Mouse (Mus musculus): Measurements from ENCODE around the gene Pacs2. TPM values are rescaled to one million over a fixed set of nuclear protein-coding genes. Genes with fewer than 3 reads are reported as not detected.
A peak's percentile ranks its signal among the peaks of the same experiment; 100 is the strongest.

Gene Pacs2
- polyA plus RNA-seq, 1 experiment: 42.4 TPM

DNA sequence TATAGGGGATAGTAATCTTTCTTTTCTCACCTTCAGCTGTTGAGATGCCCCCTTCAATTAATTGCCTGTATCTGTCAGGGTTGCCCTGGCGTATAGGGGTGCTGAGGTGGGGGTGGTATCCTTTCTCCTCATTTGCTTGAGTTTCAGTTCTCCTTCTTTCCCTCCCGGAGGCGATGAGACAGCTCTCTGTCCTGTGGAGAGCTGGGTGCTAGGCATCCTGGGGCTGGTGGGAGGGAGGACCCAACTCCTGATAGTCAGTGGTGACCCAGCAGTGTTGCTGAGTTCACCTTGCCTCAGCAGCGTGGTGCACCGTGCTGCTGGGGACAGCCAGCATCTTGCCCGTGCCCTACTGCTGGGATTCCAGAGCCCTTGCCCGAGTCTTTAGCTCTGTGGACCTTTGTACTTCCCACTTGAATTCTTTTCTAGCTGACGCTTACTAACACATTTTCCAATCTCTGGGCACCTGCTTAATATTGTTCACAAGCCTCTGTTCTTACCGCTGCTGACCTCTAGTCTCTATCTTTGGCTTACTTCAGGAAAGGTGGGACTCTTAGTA is 3.2 kb downstream of the Pacs2 start:
- H3K27ac ChIP-seq (ENCODE audit: insufficient read depth, low read depth, low read length): no peak overlapping the region
- peaks cover 24% of the 10 kb centered on the region for H3K4me1 ChIP-seq (ENCODE audit: control insufficient read depth, insufficient read depth, low read length)
- H3K4me3 ChIP-seq (ENCODE audit: insufficient read depth, low read depth, low read length): no peak overlapping the region
- DNase-seq: peak; percentile 70
- TF ChIP-seq POLR2A (IDR thresholded peaks at IDR 0.05; ENCODE audit: low read depth, low read length) (no peak), CTCF (conservative IDR thresholded peaks at IDR 0.05; ENCODE audit: insufficient read depth, insufficient read length, low read depth, low read length) (no peak)
- H3K27me3 ChIP-seq (replicated peaks; ENCODE audit: control insufficient read depth, insufficient read depth, low read length): no peaks in the 10 kb centered on the region
- WGBS: 45% methylated on average over 9 of the region's 9 CpGs
- no peaks in the 10 kb centered on the region for H3K36me3 ChIP-seq (ENCODE audit: control insufficient read depth, insufficient read depth, low read length)

DNA sequence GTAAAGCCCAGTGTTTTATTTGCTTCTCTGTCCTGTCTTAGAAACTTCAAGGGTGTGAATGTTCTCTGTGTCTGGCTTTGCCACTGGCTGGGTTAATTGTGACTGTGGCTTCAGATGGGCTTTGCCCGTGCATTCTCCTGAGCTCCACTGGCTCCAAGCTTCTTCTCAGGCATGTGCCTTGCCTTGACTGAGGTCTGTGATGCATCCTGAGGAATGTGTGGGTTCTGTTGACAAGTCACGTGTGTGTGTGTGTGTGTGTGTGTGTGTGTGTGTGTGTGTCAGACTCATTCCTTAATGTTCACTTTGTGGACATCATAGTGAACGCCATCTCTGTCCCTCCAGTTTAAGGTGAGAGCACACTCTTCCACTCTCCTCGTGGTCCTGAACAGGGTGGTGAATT is 4.5 kb downstream of the Pacs2 start:
- peaks cover 18% of the 10 kb centered on the region for H3K4me1 ChIP-seq (ENCODE audit: control insufficient read depth, insufficient read depth, low read length)
- 79% methylated on average over 4 of the region's 4 CpGs for WGBS
- no peak overlapping the region for H3K27ac ChIP-seq (ENCODE audit: insufficient read depth, low read depth, low read length)
- TF ChIP-seq CTCF (conservative IDR thresholded peaks at IDR 0.05; ENCODE audit: insufficient read depth, insufficient read length, low read depth, low read length) (no peak), POLR2A (IDR thresholded peaks at IDR 0.05; ENCODE audit: low read depth, low read length) (no peak)
- no peaks in the 10 kb centered on the region for H3K36me3 ChIP-seq (ENCODE audit: control insufficient read depth, insufficient read depth, low read length)
- no peaks in the 10 kb centered on the region for H3K27me3 ChIP-seq (replicated peaks; ENCODE audit: control insufficient read depth, insufficient read depth, low read length)
- H3K4me3 ChIP-seq (ENCODE audit: insufficient read depth, low read depth, low read length): no peak overlapping the region
- no peak for DNase-seq

DNA sequence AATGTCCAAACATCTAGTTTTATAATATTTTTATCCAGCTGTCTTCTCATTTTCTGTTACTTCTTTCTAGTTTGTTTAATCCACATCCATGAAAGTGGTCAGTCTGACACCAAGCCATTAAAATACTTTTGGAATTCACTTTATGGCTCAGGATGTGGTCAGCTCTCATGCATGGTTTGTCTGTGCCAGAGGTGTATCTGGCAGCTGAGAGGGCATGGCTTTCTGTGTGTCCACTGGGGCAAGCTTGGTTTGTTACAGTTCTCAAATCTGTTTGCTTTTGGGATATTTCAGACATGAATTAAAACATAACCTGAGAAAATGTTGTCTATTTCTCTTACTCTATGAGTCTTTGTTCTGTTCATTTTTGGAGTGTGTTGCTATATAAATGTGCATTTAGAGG is 7.2 kb downstream of the Pacs2 start:
- no peak for TF ChIP-seq POLR2A (IDR thresholded peaks at IDR 0.05; ENCODE audit: low read depth, low read length)
- TF ChIP-seq CTCF (conservative IDR thresholded peaks at IDR 0.05; ENCODE audit: insufficient read depth, insufficient read length, low read depth, low read length): no peak

DNA sequence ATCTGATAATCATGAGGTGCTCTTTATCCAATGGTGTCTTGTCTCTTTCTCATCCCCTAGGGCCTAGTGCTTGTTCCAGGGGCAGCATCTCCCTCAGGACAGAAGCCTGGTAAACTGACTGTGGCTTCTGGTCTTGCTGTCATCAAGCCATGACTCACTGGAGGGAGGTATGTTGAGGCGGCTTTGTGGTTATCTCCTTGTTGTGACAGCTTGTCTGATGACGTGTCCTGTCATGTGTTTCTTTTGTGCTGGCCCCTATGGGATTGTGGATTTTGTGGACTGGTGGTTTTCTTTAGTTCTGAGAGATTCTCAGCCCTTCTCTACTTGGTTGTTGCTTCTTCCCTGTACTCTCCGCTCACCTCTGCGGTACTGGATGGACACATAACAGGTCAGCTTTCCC is 8.8 kb downstream of the Pacs2 start:
- Histone ChIP-seq H3K27ac (ENCODE audit: insufficient read depth, low read depth, low read length) (no peak overlapping the region), H3K4me3 (ENCODE audit: insufficient read depth, low read depth, low read length) (no peak overlapping the region), H3K36me3 (ENCODE audit: control insufficient read depth, insufficient read depth, low read length) (no peaks in the 10 kb centered on the region), H3K4me1 (ENCODE audit: control insufficient read depth, insufficient read depth, low read length) (peaks cover 4% of the 10 kb centered on the region; the same call in 1 of the 2 replicates), H3K27me3 (replicated peaks; ENCODE audit: control insufficient read depth, insufficient read depth, low read length) (no peaks in the 10 kb centered on the region)
- DNase-seq: no peak
- WGBS: 87% methylated on average over 4 of the region's 4 CpGs
- TF ChIP-seq POLR2A (IDR thresholded peaks at IDR 0.05; ENCODE audit: low read depth, low read length): no peak
- TF ChIP-seq CTCF (conservative IDR thresholded peaks at IDR 0.05; ENCODE audit: insufficient read depth, insufficient read length, low read depth, low read length): no peak

More for the DNA sequence above, 7.2 kb downstream of the Pacs2 start:
- Histone ChIP-seq H3K27me3 (replicated peaks; ENCODE audit: control insufficient read depth, insufficient read depth, low read length) (no peaks in the 10 kb centered on the region), H3K4me1 (ENCODE audit: control insufficient read depth, insufficient read depth, low read length) (peaks cover 8% of the 10 kb centered on the region; the same call in 1 of the 2 replicates), H3K4me3 (ENCODE audit: insufficient read depth, low read depth, low read length) (no peak overlapping the region), H3K36me3 (ENCODE audit: control insufficient read depth, insufficient read depth, low read length) (no peaks in the 10 kb centered on the region), H3K27ac (ENCODE audit: insufficient read depth, low read depth, low read length) (no peak overlapping the region)
- no peak for DNase-seq

DNA sequence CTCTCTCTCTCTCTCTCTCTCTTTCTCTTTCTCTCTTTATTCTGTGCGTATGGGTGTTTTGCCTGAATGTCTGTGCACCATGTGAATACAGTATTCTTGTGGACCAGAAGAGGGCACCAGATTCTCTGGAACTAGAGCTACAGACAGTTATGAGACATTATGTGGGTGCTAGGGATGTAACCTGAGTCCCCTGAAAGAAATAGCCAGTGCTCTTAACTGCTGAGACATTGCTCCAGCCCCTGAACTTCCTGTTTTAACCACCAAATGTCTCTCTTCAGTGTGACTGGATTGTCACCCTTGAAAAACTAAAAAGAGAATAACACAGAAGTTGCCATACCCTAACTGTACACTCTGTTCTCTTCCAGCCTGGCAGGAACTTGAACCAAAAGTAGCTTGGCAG is 12.2 kb downstream of the Pacs2 start:
- H3K4me1 ChIP-seq (ENCODE audit: control insufficient read depth, insufficient read depth, low read length): 0 out of 2 replicates have a peak, but pooled peaks cover 3% of the 10 kb centered on the region
- no peaks in the 10 kb centered on the region for H3K27me3 ChIP-seq (replicated peaks; ENCODE audit: control insufficient read depth, insufficient read depth, low read length)
- no peak overlapping the region for H3K4me3 ChIP-seq (ENCODE audit: insufficient read depth, low read depth, low read length)
- TF ChIP-seq POLR2A (IDR thresholded peaks at IDR 0.05; ENCODE audit: low read depth, low read length) (no peak), CTCF (conservative IDR thresholded peaks at IDR 0.05; ENCODE audit: insufficient read depth, insufficient read length, low read depth, low read length) (no peak)
- H3K27ac ChIP-seq (ENCODE audit: insufficient read depth, low read depth, low read length): no peak overlapping the region
- no peaks in the 10 kb centered on the region for H3K36me3 ChIP-seq (ENCODE audit: control insufficient read depth, insufficient read depth, low read length)
- WGBS: 100% methylated on average over 1 of the region's 1 CpGs
- no peak for DNase-seq

DNA sequence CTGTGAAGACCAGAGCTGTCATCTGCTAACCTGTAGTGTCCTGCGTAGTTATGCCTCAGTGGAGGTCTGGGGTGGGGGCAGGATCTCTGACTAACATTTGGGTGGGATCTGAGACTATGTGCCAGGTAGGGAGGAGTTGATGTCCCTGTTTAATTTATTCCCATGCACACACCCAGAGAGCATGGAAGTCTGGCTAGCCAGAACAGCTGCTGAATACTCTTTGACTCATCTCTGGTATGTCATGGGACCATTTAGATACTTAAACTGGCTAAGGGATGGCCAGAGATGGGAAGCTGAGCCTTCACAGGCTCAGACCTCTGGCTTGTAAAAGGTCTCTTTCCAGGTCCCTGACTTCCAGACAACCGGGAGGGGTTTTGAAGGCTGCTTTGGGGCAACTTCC is 13.2 kb downstream of the Pacs2 start:
- no peak for DNase-seq
- Histone ChIP-seq H3K27ac (ENCODE audit: insufficient read depth, low read depth, low read length) (no peak overlapping the region), H3K4me1 (ENCODE audit: control insufficient read depth, insufficient read depth, low read length) (peaks cover 12% of the 10 kb centered on the region), H3K4me3 (ENCODE audit: insufficient read depth, low read depth, low read length) (no peak overlapping the region), H3K36me3 (ENCODE audit: control insufficient read depth, insufficient read depth, low read length) (no peaks in the 10 kb centered on the region), H3K27me3 (replicated peaks; ENCODE audit: control insufficient read depth, insufficient read depth, low read length) (no peaks in the 10 kb centered on the region)
- WGBS: 89% methylated on average over 2 of the region's 2 CpGs
- TF ChIP-seq POLR2A (IDR thresholded peaks at IDR 0.05; ENCODE audit: low read depth, low read length): no peak
- TF ChIP-seq CTCF (conservative IDR thresholded peaks at IDR 0.05; ENCODE audit: insufficient read depth, insufficient read length, low read depth, low read length): no peak

DNA sequence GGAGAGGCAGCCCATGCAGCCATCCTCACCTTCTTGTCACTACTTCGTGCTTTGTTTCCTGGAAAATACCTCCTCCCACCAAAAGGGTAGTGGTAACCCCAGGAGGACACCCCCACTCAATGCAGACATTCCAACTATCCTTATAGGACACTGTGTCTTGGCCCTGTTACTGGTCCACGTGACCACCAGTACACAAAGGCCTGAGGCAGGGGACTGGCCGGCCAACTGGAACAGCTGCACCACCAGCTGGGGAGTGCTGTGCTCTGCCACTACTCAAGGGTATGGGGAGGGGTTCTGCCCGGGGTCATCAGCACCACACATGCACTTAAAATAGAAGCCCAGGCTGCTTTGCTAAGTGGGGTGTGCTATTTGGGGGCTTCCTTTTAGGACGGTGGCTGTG is 13.8 kb downstream of the Pacs2 start:
- DNase-seq: no peak
- Histone ChIP-seq H3K27me3 (replicated peaks; ENCODE audit: control insufficient read depth, insufficient read depth, low read length) (no peaks in the 10 kb centered on the region), H3K4me1 (ENCODE audit: control insufficient read depth, insufficient read depth, low read length) (peaks cover 18% of the 10 kb centered on the region), H3K36me3 (ENCODE audit: control insufficient read depth, insufficient read depth, low read length) (no peaks in the 10 kb centered on the region), H3K4me3 (ENCODE audit: insufficient read depth, low read depth, low read length) (no peak overlapping the region), H3K27ac (ENCODE audit: insufficient read depth, low read depth, low read length) (no peak overlapping the region)
- WGBS: 50% methylated on average over 5 of the region's 5 CpGs
- TF ChIP-seq POLR2A (IDR thresholded peaks at IDR 0.05; ENCODE audit: low read depth, low read length) (no peak), CTCF (conservative IDR thresholded peaks at IDR 0.05; ENCODE audit: insufficient read depth, insufficient read length, low read depth, low read length) (no peak)

All from kidney, adult 2 months (tissue).